Mouse (Mus musculus): Measurements from ENCODE around the gene A530064D06Rik.
"Not testable (repeated sequence)": the region's sequence is repeated elsewhere in the genome, so short reads cannot be mapped to it uniquely, and the experiment has no call there.

The A530064D06Rik gene

GRCm38 (mm10) chr17:48167103-48167502 is at the start of gene A530064D06Rik:
TSS of gene A530064D06Rik (minus strand) at chr17:48167275.
- DNase-seq, result not testable (repeated sequence)

- no peak for DNase-seq
Observed at GRCm38 (mm10) chr17:48215429-48215828, 48.4 kb upstream of the A530064D06Rik start.

- no peak for DNase-seq
Observed at GRCm38 (mm10) chr17:48213511-48213910, 46.4 kb upstream of the A530064D06Rik start.

- no peak for DNase-seq
Observed at GRCm38 (mm10) chr17:48212596-48212995, 45.5 kb upstream of the A530064D06Rik start.

- no peak for DNase-seq
Observed at GRCm38 (mm10) chr17:48203086-48203485, 36.0 kb upstream of the A530064D06Rik start.

GRCm38 (mm10) chr17:48192366-48192765 is 25.3 kb upstream of the A530064D06Rik start:
- DNase-seq, result no peak

GRCm38 (mm10) chr17:48185252-48185651 is 18.2 kb upstream of the A530064D06Rik start:
- no peak for DNase-seq

- DNase-seq, result no peak
Observed at GRCm38 (mm10) chr17:48157382-48158076, 9.5 kb downstream of the A530064D06Rik start.

- DNase-seq, result no peak
Observed at GRCm38 (mm10) chr17:48146120-48146519, 21.0 kb downstream of the A530064D06Rik start, which contains the start of gene 9830107B12Rik. TSS of gene 9830107B12Rik (minus strand) at chr17:48146268.

GRCm38 (mm10) chr17:48132810-48133209 is 34.3 kb downstream of the A530064D06Rik start:
- no peak for DNase-seq

- DNase-seq, result no peak
Observed at GRCm38 (mm10) chr17:48120456-48120855, 46.6 kb downstream of the A530064D06Rik start.

- DNase-seq, result peak; percentile 77
Observed at GRCm38 (mm10) chr17:48119656-48120055, 47.4 kb downstream of the A530064D06Rik start.

- DNase-seq, result no peak
Observed at GRCm38 (mm10) chr17:48118570-48118969, 48.5 kb downstream of the A530064D06Rik start.

GRCm38 (mm10) chr17:48110547-48111287 is 56.4 kb downstream of the A530064D06Rik start:
- peak; percentile 56 for DNase-seq

GRCm38 (mm10) chr17:48108520-48108919 is 58.6 kb downstream of the A530064D06Rik start:
- DNase-seq, result no peak

- DNase-seq, result no peak
Observed at GRCm38 (mm10) chr17:48107862-48108261, 59.2 kb downstream of the A530064D06Rik start.

- DNase-seq, result no peak
Observed at GRCm38 (mm10) chr17:48107333-48107732, 59.7 kb downstream of the A530064D06Rik start.

- DNase-seq, result peak; percentile 90
Observed at GRCm38 (mm10) chr17:48100441-48101417, 66.3 kb downstream of the A530064D06Rik start.

- DNase-seq, result no peak
Observed at GRCm38 (mm10) chr17:48099312-48099711, 67.8 kb downstream of the A530064D06Rik start.

All from thymus, postnatal 25 days (tissue).